Comparison of ENCODE assay signal across 11 mouse cellular contexts in the genomic region with DNA sequence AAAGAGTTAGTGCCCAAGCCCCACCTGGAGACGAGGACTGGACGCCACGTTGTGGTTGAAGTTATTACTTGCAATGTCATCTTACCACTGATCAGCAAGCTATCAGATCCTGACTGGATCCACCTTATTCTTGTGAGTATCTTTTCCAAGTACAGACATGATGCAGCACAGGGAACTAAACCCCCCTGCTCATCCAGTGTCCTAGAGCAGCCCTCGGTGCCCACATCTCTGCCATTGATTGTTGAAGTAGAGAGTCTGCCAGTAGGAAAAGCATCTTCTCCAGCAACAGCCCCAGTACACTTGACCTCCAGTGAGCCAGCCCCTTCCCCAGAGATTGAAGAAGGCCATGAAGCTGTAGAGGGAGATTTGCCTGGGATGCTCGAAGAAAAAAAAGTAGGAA. TPM values are rescaled to one million over a fixed set of nuclear protein-coding genes. Genes with fewer than 3 reads are reported as not detected.
DNase-seq lines count a peak whose midpoint lies in the region; ATAC-seq and TF ChIP-seq lines count a peak whose summit lies in the region.
"Had no signal": no experiment of that assay in that cellular context is flagged by ENCODE, and none has a peak within 500 bp of the region (broad histone marks: within the 10 kb centered on the region; RNA-seq: fewer than 3 reads in every experiment).

No protein-coding gene starts in this region.

- no peak for DNase-seq in heart, adult 2 months
- no peak for DNase-seq in stomach, postnatal 0 days (ENCODE audit: low spot score)
- DNase-seq in liver, embryonic 14.5 days (ENCODE audit: low read depth in 3 of 3, low spot score in 3 of 3): no peak
- DNase-seq in kidney, adult 18-20 months: no peak
- no peak for DNase-seq in left cerebral cortex, adult 11 months (ENCODE audit: low spot score)
- DNase-seq: cerebellum, adult 11-12 months; right cerebral cortex, postnatal 14 days; thymus, postnatal 25 days had no signal

- TF ChIP-seq EP300 in heart, adult 2 months (IDR thresholded peaks at IDR 0.05; ENCODE audit: insufficient read depth, low read depth, low read length): no peak
- no peak for TF ChIP-seq EP300 in stomach, postnatal 0 days (optimal IDR thresholded peaks at IDR 0.05)
- TF ChIP-seq EP300 in liver, embryonic 14.5 days (IDR thresholded peaks at IDR 0.05; ENCODE audit: low read depth): no peak

- peak overlapping the region; percentile 83; the same call in 1 of the 2 replicates for H3K9ac ChIP-seq in heart, embryonic 12.5 days
- H3K9ac ChIP-seq in heart, adult 2 months (ENCODE audit: low read depth, low read length): no peak overlapping the region
- no peak overlapping the region for H3K9ac ChIP-seq in stomach, embryonic 14.5 days (replicated peaks; ENCODE audit: low read depth, low read length)
- H3K9ac ChIP-seq in stomach, postnatal 0 days (ENCODE audit: low read length): no peak overlapping the region
- no peak overlapping the region for H3K9ac ChIP-seq in liver, embryonic 14.5 days (replicated peaks)
- no peak overlapping the region for H3K9ac ChIP-seq in stomach, embryonic 15.5 days

- H3K4me3 ChIP-seq in heart, embryonic 12.5 days: no peak overlapping the region
- H3K4me3 ChIP-seq in heart, adult 2 months: no peak overlapping the region
- H3K4me3 ChIP-seq in stomach, embryonic 14.5 days (ENCODE audit: low read depth, low read length): 0 out of 2 replicates have a peak overlapping the region, but pooled peaks have one; percentile 79
- no peak overlapping the region for H3K4me3 ChIP-seq in stomach, postnatal 0 days (ENCODE audit: low read depth, low read length)
- H3K4me3 ChIP-seq in liver, embryonic 14.5 days (ENCODE audit: insufficient read depth in 1 of 2, low read depth in 2 of 2, low read length in 2 of 2): no peak overlapping the region
- no peak overlapping the region for H3K4me3 ChIP-seq in stomach, embryonic 15.5 days (replicated peaks)

- H3K36me3 ChIP-seq in heart, embryonic 12.5 days: peaks cover 31% of the 10 kb centered on the region
- H3K36me3 ChIP-seq in heart, adult 2 months (ENCODE audit: control insufficient read depth, insufficient read depth, low read length): peaks cover 4% of the 10 kb centered on the region
- H3K36me3 ChIP-seq in stomach, embryonic 14.5 days (ENCODE audit: control insufficient read depth, insufficient read depth, low read length): peaks cover 11% of the 10 kb centered on the region
- no peaks in the 10 kb centered on the region; the same call in 1 of the 2 replicates for H3K36me3 ChIP-seq in stomach, postnatal 0 days (ENCODE audit: control insufficient read depth, insufficient read depth, low read length)
- H3K36me3 ChIP-seq in liver, embryonic 14.5 days (replicated peaks; ENCODE audit: control insufficient read depth, insufficient read depth, low read depth): peaks cover 5% of the 10 kb centered on the region; the same call in 1 of the 2 replicates
- H3K36me3 ChIP-seq in stomach, embryonic 15.5 days: 0 out of 2 replicates have a peak, but pooled peaks cover 7% of the 10 kb centered on the region

- no peak for ATAC-seq in heart, embryonic 12.5 days (ENCODE audit: insufficient number of reproducible peaks, low FRiP score)
- ATAC-seq in stomach, embryonic 14.5 days (ENCODE audit: insufficient number of reproducible peaks, insufficient read depth, low FRiP score, low read depth): no peak
- ATAC-seq in stomach, postnatal 0 days (ENCODE audit: low FRiP score, low TSS enrichment): no peak
- no peak for ATAC-seq in liver, embryonic 14.5 days (ENCODE audit: insufficient read depth)
- ATAC-seq in stomach, embryonic 15.5 days (ENCODE audit: insufficient read depth, low FRiP score, low read depth): no peak

- H3K27me3 ChIP-seq in heart, embryonic 12.5 days (replicated peaks): 0 out of 2 replicates have a peak, but pooled peaks cover 10% of the 10 kb centered on the region
- H3K27me3 ChIP-seq in heart, adult 2 months (ENCODE audit: control insufficient read depth, insufficient read depth, low read length): no peaks in the 10 kb centered on the region
- H3K27me3 ChIP-seq in stomach, embryonic 14.5 days (ENCODE audit: control insufficient read depth, insufficient read depth, low read length): no peaks in the 10 kb centered on the region
- no peaks in the 10 kb centered on the region for H3K27me3 ChIP-seq in stomach, postnatal 0 days (ENCODE audit: control insufficient read depth, insufficient read depth, low read length)
- no peaks in the 10 kb centered on the region for H3K27me3 ChIP-seq in liver, embryonic 14.5 days (ENCODE audit: control insufficient read depth, insufficient read depth, low read length)
- H3K27me3 ChIP-seq in stomach, embryonic 15.5 days (replicated peaks): no peaks in the 10 kb centered on the region

- H3K9me3 ChIP-seq in heart, embryonic 12.5 days (replicated peaks): no peaks in the 10 kb centered on the region
- H3K9me3 ChIP-seq in stomach, embryonic 14.5 days (ENCODE audit: control insufficient read depth, low read depth, low read length): no peaks in the 10 kb centered on the region
- H3K9me3 ChIP-seq in stomach, postnatal 0 days (ENCODE audit: control insufficient read depth, low read length): no peaks in the 10 kb centered on the region
- H3K9me3 ChIP-seq in liver, embryonic 14.5 days (ENCODE audit: control insufficient read depth, low read length): no peaks in the 10 kb centered on the region
- H3K9me3 ChIP-seq in stomach, embryonic 15.5 days: no peaks in the 10 kb centered on the region

- peaks cover 33% of the 10 kb centered on the region for H3K4me1 ChIP-seq in heart, embryonic 12.5 days (replicated peaks)
- H3K4me1 ChIP-seq in heart, adult 2 months (ENCODE audit: control insufficient read depth, insufficient read depth, low read length): peaks cover 11% of the 10 kb centered on the region
- peaks cover 24% of the 10 kb centered on the region for H3K4me1 ChIP-seq in stomach, embryonic 14.5 days (ENCODE audit: control insufficient read depth, insufficient read depth, low read length)
- H3K4me1 ChIP-seq in stomach, postnatal 0 days (replicated peaks; ENCODE audit: control insufficient read depth, insufficient read depth): 0 out of 2 replicates have a peak, but pooled peaks cover 3% of the 10 kb centered on the region
- H3K4me1 ChIP-seq in liver, embryonic 14.5 days (replicated peaks; ENCODE audit: control insufficient read depth in 2 of 2, insufficient read depth in 2 of 2, low read length in 1 of 2): peaks cover 5 to 12% of the 10 kb centered on the region in 2 experiments; a peak in 3 of 4 replicates
- peaks cover 22% of the 10 kb centered on the region for H3K4me1 ChIP-seq in stomach, embryonic 15.5 days

- TF ChIP-seq CTCF in heart, adult 2 months (IDR thresholded peaks at IDR 0.05): no peak
- TF ChIP-seq CTCF in stomach, postnatal 0 days (IDR thresholded peaks at IDR 0.05; ENCODE audit: low read depth): no peak
- TF ChIP-seq CTCF in liver, embryonic 14.5 days (IDR thresholded peaks at IDR 0.05; ENCODE audit: low read depth): no peak

- TF ChIP-seq POLR2A in heart, adult 2 months (IDR thresholded peaks at IDR 0.05; ENCODE audit: insufficient read depth, low read depth, low read length): no peak

- 87% methylated on average over 5 of the region's 5 CpGs for WGBS in heart, embryonic 12.5 days
- WGBS in heart, adult 2 months: 86% methylated on average over 5 of the region's 5 CpGs
- 87% methylated on average over 5 of the region's 5 CpGs for WGBS in stomach, embryonic 14.5 days
- 93% methylated on average over 5 of the region's 5 CpGs for WGBS in stomach, postnatal 0 days
- 71% methylated on average over 5 of the region's 5 CpGs for WGBS in liver, embryonic 14.5 days (ENCODE audit: insufficient replicate concordance)
- WGBS in stomach, embryonic 15.5 days: 88% methylated on average over 5 of the region's 5 CpGs

- no peak overlapping the region for H3K27ac ChIP-seq in heart, embryonic 12.5 days (ENCODE audit: poor library complexity, severe bottlenecking)
- no peak overlapping the region for H3K27ac ChIP-seq in heart, adult 2 months
- no peak overlapping the region for H3K27ac ChIP-seq in stomach, embryonic 14.5 days (ENCODE audit: low read length)
- H3K27ac ChIP-seq in stomach, postnatal 0 days (replicated peaks): no peak overlapping the region
- no peak overlapping the region for H3K27ac ChIP-seq in liver, embryonic 14.5 days
- H3K27ac ChIP-seq in stomach, embryonic 15.5 days: no peak overlapping the region

- H3K4me2 ChIP-seq in heart, embryonic 12.5 days: peak overlapping the region; percentile 92
- peak overlapping the region; percentile 67; the same call in 1 of the 2 replicates for H3K4me2 ChIP-seq in stomach, embryonic 14.5 days (replicated peaks; ENCODE audit: low read depth, low read length)
- no peak overlapping the region; the same call in 1 of the 2 replicates for H3K4me2 ChIP-seq in stomach, postnatal 0 days (replicated peaks; ENCODE audit: low read depth)
- peak overlapping the region; percentile 85 for H3K4me2 ChIP-seq in liver, embryonic 14.5 days (ENCODE audit: low read depth)
- peak overlapping the region; percentile 76; the same call in 1 of the 2 replicates for H3K4me2 ChIP-seq in stomach, embryonic 15.5 days

- H3K79me2 ChIP-seq in heart, adult 2 months (replicated peaks; ENCODE audit: control insufficient read depth, insufficient read depth, low read length): peaks cover 3% of the 10 kb centered on the region

- intact Hi-C loops in heart, adult 2 months (cut with DNase I): no loop called here

RNA-seq across cellular contexts. Expression of a gene that starts 1.3 kb away (rescaled TPM):
- polyA plus RNA-seq in heart, embryonic 12.5 days (2016; fragmentation: Nextera tagmentation; extraction: Ambion mirVana): 21.4 and 22.2 TPM in 2 replicates
- 10 to 100 TPM; 26.1 to 27.1 TPM for total RNA-seq in heart, adult 2 months (2021)
- polyA plus RNA-seq in heart, adult 2 months (2012; rRNA removed): 12.9 and 22.1 TPM in 2 replicates
- 21.3 and 24.7 TPM in 2 replicates for polyA plus RNA-seq in stomach, embryonic 14.5 days (2014; fragmentation: Nextera tagmentation; extraction: Ambion mirVana)
- polyA plus RNA-seq in stomach, postnatal 0 days (2015; fragmentation: Nextera tagmentation; extraction: Ambion mirVana): 6.7 and 7.4 TPM in 2 replicates
- 2.7 and 3.2 TPM in 2 replicates for polyA plus RNA-seq in liver, embryonic 14.5 days (2012; rRNA removed)
- polyA plus RNA-seq in liver, embryonic 14.5 days (2014; fragmentation: Nextera tagmentation; extraction: Ambion mirVana): 4.4 and 5.3 TPM in 2 replicates
- 15.3 and 17.7 TPM in 2 replicates for polyA plus RNA-seq in stomach, embryonic 15.5 days (2015; fragmentation: Nextera tagmentation; extraction: Ambion mirVana)
